Mouse (Mus musculus): ENCODE measurements around the gene Slfn8. TPM values are rescaled to one million over a fixed set of nuclear protein-coding genes. Genes with fewer than 3 reads are reported as not detected.
"Not testable (repeated sequence)": the region's sequence is repeated elsewhere in the genome, so short reads cannot be mapped to it uniquely, and the experiment has no call there.

Gene Slfn8
- polyA plus RNA-seq, 1 experiment, result not detected

- Histone ChIP-seq H3K4me3 (ENCODE audit: insufficient read depth, low read depth, low read length) (no peak overlapping the region), H3K4me1 (ENCODE audit: control insufficient read depth, insufficient read depth, low read length) (no peaks in the 10 kb centered on the region), H3K27ac (ENCODE audit: insufficient read depth, low read depth, low read length) (no peak overlapping the region)
- no peak for TF ChIP-seq CTCF (IDR thresholded peaks at IDR 0.05; ENCODE audit: insufficient read depth, low read depth, low read length)
- no peak for TF ChIP-seq POLR2A (IDR thresholded peaks at IDR 0.05; ENCODE audit: insufficient read depth, low read depth, low read length)
Observed at GRCm38 (mm10) chr11:83016093-83016492, 4.5 kb downstream of the Slfn8 start.

- Histone ChIP-seq H3K4me1 (ENCODE audit: control insufficient read depth, insufficient read depth, low read length) (no peaks in the 10 kb centered on the region), H3K4me3 (ENCODE audit: insufficient read depth, low read depth, low read length) (no peak overlapping the region), H3K27ac (ENCODE audit: insufficient read depth, low read depth, low read length) (no peak overlapping the region)
- 85% methylated on average over 1 of the region's 1 CpGs for WGBS
- TF ChIP-seq POLR2A (IDR thresholded peaks at IDR 0.05; ENCODE audit: insufficient read depth, low read depth, low read length) (no peak), CTCF (IDR thresholded peaks at IDR 0.05; ENCODE audit: insufficient read depth, low read depth, low read length) (no peak)
Observed at GRCm38 (mm10) chr11:83013356-83013755, 7.3 kb downstream of the Slfn8 start.

- no peak for TF ChIP-seq POLR2A (IDR thresholded peaks at IDR 0.05; ENCODE audit: insufficient read depth, low read depth, low read length)
- TF ChIP-seq CTCF (IDR thresholded peaks at IDR 0.05; ENCODE audit: insufficient read depth, low read depth, low read length), result no peak
- Histone ChIP-seq H3K4me3 (ENCODE audit: insufficient read depth, low read depth, low read length) (peak within 1 kb of the TSS; percentile 45), H3K4me1 (ENCODE audit: control insufficient read depth, insufficient read depth, low read length) (peaks cover 10% of the 10 kb centered on the region; the same call in 1 of the 2 replicates), H3K27ac (ENCODE audit: insufficient read depth, low read depth, low read length) (no peak within 1 kb of the TSS)
- WGBS, result 3% methylated on average over 14 of the region's 14 CpGs
Observed at GRCm38 (mm10) chr11:82991469-82992166, 29.0 kb downstream of the Slfn8 start, which contains the start of gene Slfn9. Gene Slfn9, minus strand, starts transcription at chr11:82991830.

GRCm38 (mm10) chr11:82990612-82991385 lies 29.8 kb downstream of the Slfn8 start:
- not testable (repeated sequence) for H3K4me1 ChIP-seq (ENCODE audit: control insufficient read depth, insufficient read depth, low read length); H3K27ac ChIP-seq (ENCODE audit: insufficient read depth, low read depth, low read length)
- H3K4me3 ChIP-seq (ENCODE audit: insufficient read depth, low read depth, low read length), result peak overlapping the region; percentile 38
- WGBS, result 14% methylated on average over 19 of the region's 19 CpGs

GRCm38 (mm10) chr11:82989357-82989756 lies 31.3 kb downstream of the Slfn8 start:
- TF ChIP-seq POLR2A (IDR thresholded peaks at IDR 0.05; ENCODE audit: insufficient read depth, low read depth, low read length) (no peak), CTCF (IDR thresholded peaks at IDR 0.05; ENCODE audit: insufficient read depth, low read depth, low read length) (no peak)
- WGBS, result 57% methylated on average over 12 of the region's 12 CpGs
- no peak overlapping the region for H3K4me3 ChIP-seq (ENCODE audit: insufficient read depth, low read depth, low read length)
- H3K27ac ChIP-seq (ENCODE audit: insufficient read depth, low read depth, low read length), result no peak overlapping the region
- H3K4me1 ChIP-seq (ENCODE audit: control insufficient read depth, insufficient read depth, low read length), result peaks cover 10% of the 10 kb centered on the region; the same call in 1 of the 2 replicates

- Histone ChIP-seq H3K4me1 (ENCODE audit: control insufficient read depth, insufficient read depth, low read length) (peaks cover 10% of the 10 kb centered on the region; the same call in 1 of the 2 replicates), H3K4me3 (ENCODE audit: insufficient read depth, low read depth, low read length) (no peak overlapping the region), H3K27ac (ENCODE audit: insufficient read depth, low read depth, low read length) (no peak overlapping the region)
- 93% methylated on average over 6 of the region's 6 CpGs for WGBS
- TF ChIP-seq POLR2A (IDR thresholded peaks at IDR 0.05; ENCODE audit: insufficient read depth, low read depth, low read length), result no peak
Observed at GRCm38 (mm10) chr11:82987621-82988020, 33.0 kb downstream of the Slfn8 start.

- no peak overlapping the region for H3K4me3 ChIP-seq (ENCODE audit: insufficient read depth, low read depth, low read length)
- WGBS, result 86% methylated on average over 17 of the region's 17 CpGs
- TF ChIP-seq POLR2A (IDR thresholded peaks at IDR 0.05; ENCODE audit: insufficient read depth, low read depth, low read length) (no peak), CTCF (IDR thresholded peaks at IDR 0.05; ENCODE audit: insufficient read depth, low read depth, low read length) (no peak)
- H3K4me1 ChIP-seq (ENCODE audit: control insufficient read depth, insufficient read depth, low read length), result no peaks in the 10 kb centered on the region
- H3K27ac ChIP-seq (ENCODE audit: insufficient read depth, low read depth, low read length), result no peak overlapping the region
Observed at GRCm38 (mm10) chr11:82983193-82983592, 37.4 kb downstream of the Slfn8 start.

- H3K27ac ChIP-seq (ENCODE audit: insufficient read depth, low read depth, low read length); H3K4me1 ChIP-seq (ENCODE audit: control insufficient read depth, insufficient read depth, low read length); H3K4me3 ChIP-seq (ENCODE audit: insufficient read depth, low read depth, low read length): not testable (repeated sequence)
- WGBS, result 99% methylated on average over 2 of the region's 2 CpGs
Observed at GRCm38 (mm10) chr11:82982409-82982808, 38.2 kb downstream of the Slfn8 start.

- TF ChIP-seq CTCF (IDR thresholded peaks at IDR 0.05; ENCODE audit: insufficient read depth, low read depth, low read length), result no peak
- no peak for TF ChIP-seq POLR2A (IDR thresholded peaks at IDR 0.05; ENCODE audit: insufficient read depth, low read depth, low read length)
- Histone ChIP-seq H3K4me3 (ENCODE audit: insufficient read depth, low read depth, low read length) (no peak overlapping the region), H3K27ac (ENCODE audit: insufficient read depth, low read depth, low read length) (no peak overlapping the region), H3K4me1 (ENCODE audit: control insufficient read depth, insufficient read depth, low read length) (peaks cover 5% of the 10 kb centered on the region)
- whole genome bisulfite sequencing, result 75% methylated on average over 5 of the region's 5 CpGs
Observed at GRCm38 (mm10) chr11:82973916-82974315, 46.7 kb downstream of the Slfn8 start.

All from olfactory bulb, adult 2 months (tissue).